Mouse (Mus musculus) c-Kit-negative CD71-positive TER-119-positive erythroid progenitor cells, embryonic 14.5 days (primary cell): Measurements from ENCODE around the gene Trim67.

Source experiments
- DNase-seq: peaks from one replicate; pipeline ENCODE4 v3.0.0-alpha.2; 2013; ENCODE audit warnings: low read depth, low spot score

Trim67 gene

GRCm38 (mm10) chr8:124878141-124878540, 85.2 kb downstream of the Trim67 start:
- DNase-seq = no peak

- DNase-seq = no peak
Measured at GRCm38 (mm10) chr8:124878946-124879526, 86.1 kb downstream of the Trim67 start.
